Comparison of ENCODE assay signal across 25 mouse cellular contexts in genomic region chr19:14319677-14320191, GRCm38 (mm10).
DNase-seq lines count a peak whose midpoint lies in the region; ATAC-seq and TF ChIP-seq lines count a peak whose summit lies in the region.
"Had no signal": no experiment of that assay in that cellular context is flagged by ENCODE, and none has a peak within 500 bp of the region (broad histone marks: within the 10 kb centered on the region; RNA-seq: fewer than 3 reads in every experiment).

No protein-coding gene starts in this region.

- peak; percentile 37 for DNase-seq in forebrain, embryonic 14.5 days (ENCODE audit: low spot score)
- no peak for DNase-seq in forebrain, postnatal 0 days
- DNase-seq in limb, embryonic 10.5 days (ENCODE audit: low spot score): no peak
- peak; percentile 68 for DNase-seq in brain, embryonic 14.5 days (ENCODE audit: low read depth)
- DNase-seq in T-cell, adult 2 months (ENCODE audit: low spot score): no peak
- DNase-seq: adrenal gland, adult 2 months; adrenal gland, postnatal 14 days; B cell, adult 2 months; cerebellum, adult 11-12 months; cerebellum, adult 8-10 months; cerebellum, postnatal 10 days; cerebellum, postnatal 36 days; embryo, embryonic 11 days; gastrocnemius, adult 2 months; gastrocnemius, postnatal 14 days had no signal

- no peak overlapping the region for H3K27ac ChIP-seq in forebrain, embryonic 14.5 days (ENCODE audit: low read depth, low read length)
- H3K27ac ChIP-seq in forebrain, postnatal 0 days (ENCODE audit: low read depth, low read length): no peak overlapping the region
- H3K27ac ChIP-seq in limb, embryonic 13.5 days: no peak overlapping the region
- no peak overlapping the region for H3K27ac ChIP-seq in limb, embryonic 10.5 days
- H3K27ac ChIP-seq in limb, embryonic 15.5 days: no peak overlapping the region
- H3K27ac ChIP-seq: embryonic facial prominence, embryonic 15.5 days; forebrain, embryonic 13.5 days; gastrocnemius, adult 2 months; hindbrain, embryonic 12.5 days; hindbrain, embryonic 15.5 days had no signal

- peaks cover under 1% of the 10 kb centered on the region; the same call in 1 of the 2 replicates for H3K4me1 ChIP-seq in forebrain, embryonic 14.5 days (ENCODE audit: control insufficient read depth, insufficient read depth, low read length)
- no peaks in the 10 kb centered on the region for H3K4me1 ChIP-seq in forebrain, postnatal 0 days (ENCODE audit: insufficient read depth)
- H3K4me1 ChIP-seq in limb, embryonic 13.5 days: peaks cover 8% of the 10 kb centered on the region
- peaks cover 10% of the 10 kb centered on the region for H3K4me1 ChIP-seq in limb, embryonic 10.5 days
- peaks cover 3% of the 10 kb centered on the region; the same call in 1 of the 2 replicates for H3K4me1 ChIP-seq in limb, embryonic 15.5 days
- H3K4me1 ChIP-seq: embryonic facial prominence, embryonic 15.5 days; hindbrain, embryonic 15.5 days had no signal

- H3K27me3 ChIP-seq in forebrain, embryonic 14.5 days (replicated peaks; ENCODE audit: control insufficient read depth, insufficient read depth, low read length): no peaks in the 10 kb centered on the region
- H3K27me3 ChIP-seq in forebrain, postnatal 0 days (ENCODE audit: insufficient read depth, low read length): 0 out of 2 replicates have a peak, but pooled peaks cover 3% of the 10 kb centered on the region
- H3K27me3 ChIP-seq in limb, embryonic 13.5 days: no peaks in the 10 kb centered on the region
- peaks cover 24% of the 10 kb centered on the region for H3K27me3 ChIP-seq in limb, embryonic 10.5 days (ENCODE audit: low read depth, poor library complexity, severe bottlenecking)
- no peaks in the 10 kb centered on the region for H3K27me3 ChIP-seq in limb, embryonic 15.5 days
- H3K27me3 ChIP-seq: CH12.LX; forebrain, embryonic 13.5 days; hindbrain, embryonic 12.5 days; hindbrain, embryonic 15.5 days had no signal

- no peak for TF ChIP-seq CTCF in forebrain, postnatal 0 days (IDR thresholded peaks at IDR 0.05; ENCODE audit: low read depth)
- no peak for TF ChIP-seq CTCF in brain, embryonic 14.5 days (IDR thresholded peaks at IDR 0.05; ENCODE audit: borderline replicate concordance, extremely low read depth, insufficient read depth, insufficient read length)

- WGBS in forebrain, embryonic 14.5 days: 34% methylated on average over 3 of the region's 3 CpGs
- 41% methylated on average over 3 of the region's 3 CpGs for WGBS in forebrain, postnatal 0 days
- WGBS in limb, embryonic 13.5 days: 39% methylated on average over 3 of the region's 3 CpGs
- 77% methylated on average over 3 of the region's 3 CpGs for WGBS in limb, embryonic 10.5 days
- WGBS in limb, embryonic 15.5 days: 39% methylated on average over 3 of the region's 3 CpGs

- TF ChIP-seq POLR2A in brain, embryonic 14.5 days (IDR thresholded peaks at IDR 0.05; ENCODE audit: borderline replicate concordance, extremely low read depth, insufficient read depth, insufficient read length, poor library complexity, severe bottlenecking): no peak

- no peaks in the 10 kb centered on the region for H3K36me3 ChIP-seq in forebrain, embryonic 14.5 days (ENCODE audit: control insufficient read depth, insufficient read depth, low read length)
- no peaks in the 10 kb centered on the region for H3K36me3 ChIP-seq in forebrain, postnatal 0 days (ENCODE audit: insufficient read depth)
- no peaks in the 10 kb centered on the region for H3K36me3 ChIP-seq in limb, embryonic 13.5 days
- H3K36me3 ChIP-seq in limb, embryonic 10.5 days: no peaks in the 10 kb centered on the region
- no peaks in the 10 kb centered on the region for H3K36me3 ChIP-seq in limb, embryonic 15.5 days
- H3K36me3 ChIP-seq: embryonic facial prominence, embryonic 15.5 days; G1E; hindbrain, embryonic 12.5 days; hindbrain, embryonic 15.5 days had no signal

- ATAC-seq in forebrain, embryonic 14.5 days: no peak
- no peak for ATAC-seq in forebrain, postnatal 0 days
- peak; percentile 66; the same call in 1 of the 2 replicates for ATAC-seq in limb, embryonic 13.5 days (ENCODE audit: low FRiP score, low read depth)
- 0 out of 2 replicates have a peak, but pooled peaks have one; percentile 44 for ATAC-seq in limb, embryonic 15.5 days (ENCODE audit: insufficient number of reproducible peaks, low FRiP score, low TSS enrichment, low read depth)
- ATAC-seq: forebrain, embryonic 13.5 days; Patski had no signal

- no peak overlapping the region for H3K4me3 ChIP-seq in forebrain, embryonic 14.5 days (ENCODE audit: low read depth, low read length)
- H3K4me3 ChIP-seq in forebrain, postnatal 0 days (ENCODE audit: low read depth, low read length): no peak overlapping the region
- no peak overlapping the region for H3K4me3 ChIP-seq in limb, embryonic 13.5 days
- no peak overlapping the region for H3K4me3 ChIP-seq in limb, embryonic 10.5 days
- no peak overlapping the region for H3K4me3 ChIP-seq in limb, embryonic 15.5 days
- H3K4me3 ChIP-seq: embryonic facial prominence, embryonic 15.5 days; forebrain, embryonic 13.5 days; gastrocnemius, adult 2 months; hindbrain, embryonic 12.5 days; hindbrain, embryonic 15.5 days had no signal

- no peaks in the 10 kb centered on the region for H3K9me3 ChIP-seq in forebrain, embryonic 14.5 days (replicated peaks; ENCODE audit: control insufficient read depth, low read length)
- H3K9me3 ChIP-seq in forebrain, postnatal 0 days (ENCODE audit: low read length): no peaks in the 10 kb centered on the region
- no peaks in the 10 kb centered on the region for H3K9me3 ChIP-seq in limb, embryonic 13.5 days
- no peaks in the 10 kb centered on the region for H3K9me3 ChIP-seq in limb, embryonic 10.5 days (replicated peaks)
- no peaks in the 10 kb centered on the region for H3K9me3 ChIP-seq in limb, embryonic 15.5 days
- H3K9me3 ChIP-seq: embryonic facial prominence, embryonic 15.5 days; forebrain, embryonic 13.5 days; G1E; hindbrain, embryonic 12.5 days; hindbrain, embryonic 15.5 days had no signal

- H3K9ac ChIP-seq in forebrain, embryonic 14.5 days (ENCODE audit: low read length): no peak overlapping the region
- no peak overlapping the region for H3K9ac ChIP-seq in forebrain, postnatal 0 days
- no peak overlapping the region for H3K9ac ChIP-seq in limb, embryonic 13.5 days
- H3K9ac ChIP-seq in limb, embryonic 15.5 days: no peak overlapping the region
- H3K9ac ChIP-seq: embryonic facial prominence, embryonic 15.5 days; forebrain, embryonic 13.5 days; hindbrain, embryonic 12.5 days; hindbrain, embryonic 15.5 days had no signal

- no peak overlapping the region for H3K4me2 ChIP-seq in forebrain, embryonic 14.5 days (ENCODE audit: low read length)
- no peak overlapping the region for H3K4me2 ChIP-seq in forebrain, postnatal 0 days (ENCODE audit: low read depth)
- no peak overlapping the region for H3K4me2 ChIP-seq in limb, embryonic 13.5 days (replicated peaks)
- no peak overlapping the region for H3K4me2 ChIP-seq in limb, embryonic 15.5 days
- H3K4me2 ChIP-seq: embryonic facial prominence, embryonic 15.5 days; forebrain, embryonic 13.5 days; heart, embryonic 11.5 days; hindbrain, embryonic 12.5 days; hindbrain, embryonic 15.5 days had no signal

Comparison
In these comparisons a context has a peak if more than half of its experiments do, and no peak if none do; other contexts are left out.
1. DNase-seq: peak in forebrain, embryonic 14.5 days (single experiment) and brain, embryonic 14.5 days (single experiment); none in forebrain, postnatal 0 days (single experiment), limb, embryonic 10.5 days (single experiment) and T-cell, adult 2 months (single experiment).
2. ATAC-seq: peak in limb, embryonic 13.5 days (single experiment) and limb, embryonic 15.5 days (single experiment); none in forebrain, embryonic 14.5 days (single experiment) and forebrain, postnatal 0 days (single experiment).